In the genomic region with DNA sequence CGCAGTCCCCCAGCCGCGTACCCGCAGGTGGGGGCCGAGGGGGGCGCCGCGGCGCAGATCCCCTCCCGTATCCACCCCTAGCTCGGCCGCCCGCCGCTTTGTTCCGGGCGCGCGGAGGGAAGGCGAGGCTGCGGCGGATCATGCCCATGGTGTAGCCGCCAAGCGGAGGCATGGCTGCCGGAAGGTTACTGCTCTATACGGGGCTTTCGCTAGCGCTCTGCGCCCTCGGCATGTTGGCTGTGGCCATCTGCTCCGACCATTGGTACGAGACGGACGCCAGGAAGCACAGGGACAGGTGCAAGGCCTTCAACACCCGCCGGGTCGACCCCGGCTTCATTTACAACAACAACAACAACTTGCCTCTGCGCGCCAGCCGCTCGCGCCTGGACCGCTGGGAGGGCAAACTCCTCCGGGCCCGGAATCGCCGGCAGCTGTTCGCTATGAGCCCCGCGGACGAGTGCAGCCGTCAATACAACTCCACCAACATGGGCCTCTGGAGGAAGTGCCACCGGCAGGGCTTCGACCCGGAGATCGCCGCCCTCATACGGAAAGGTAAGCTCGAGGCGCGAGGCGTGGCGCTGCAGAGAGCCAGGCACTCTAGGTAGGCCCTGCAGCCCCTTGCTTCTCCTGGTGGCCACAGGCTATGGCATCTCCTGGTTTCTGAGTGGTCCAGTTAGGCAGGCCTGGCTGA, we compare ENCODE assay signal across 8 mouse cellular contexts. TPM values are rescaled to one million over a fixed set of nuclear protein-coding genes. Genes with fewer than 3 reads are reported as not detected.
DNase-seq lines count a peak whose midpoint lies in the region; ATAC-seq and TF ChIP-seq lines count a peak whose summit lies in the region.

Tmem178b (plus strand) TSS at position 371 of the 691 bp plus-strand sequence.

- H3K4me2 ChIP-seq in heart, embryonic 16.5 days (ENCODE audit: low read depth, low read length) = peak within 1 kb of the TSS; percentile 95
- H3K4me2 ChIP-seq in lung, postnatal 0 days (replicated peaks; ENCODE audit: low read depth, low read length) = peak within 1 kb of the TSS; percentile 75
- peak within 1 kb of the TSS; percentile 97 for H3K4me2 ChIP-seq in stomach, postnatal 0 days (replicated peaks; ENCODE audit: low read depth)

- H3K4me1 ChIP-seq in E14TG2a.4 (replicated peaks; ENCODE audit: low read depth, low read length) = peaks cover 44% of the 10 kb centered on the region
- H3K4me1 ChIP-seq in heart, embryonic 16.5 days (ENCODE audit: control insufficient read depth, insufficient read depth, low read length) = peaks cover 26% of the 10 kb centered on the region
- H3K4me1 ChIP-seq in lung, postnatal 0 days (ENCODE audit: insufficient read depth, low read depth, low read length) = peaks cover 12% of the 10 kb centered on the region; the same call in 1 of the 2 replicates
- no peaks in the 10 kb centered on the region for H3K4me1 ChIP-seq in stomach, postnatal 0 days (replicated peaks; ENCODE audit: control insufficient read depth, insufficient read depth)

- H3K9ac ChIP-seq in heart, embryonic 16.5 days (ENCODE audit: low read length) = peak within 1 kb of the TSS; percentile 34
- no peak within 1 kb of the TSS for H3K9ac ChIP-seq in lung, postnatal 0 days (replicated peaks; ENCODE audit: low read depth)
- H3K9ac ChIP-seq in stomach, postnatal 0 days (ENCODE audit: low read length) = peak within 1 kb of the TSS; percentile 23; the same call in 1 of the 2 replicates

- no peak for ATAC-seq in heart, embryonic 16.5 days (replicated peaks; ENCODE audit: extremely low read depth, insufficient read depth, low FRiP score)
- no peak for ATAC-seq in lung, postnatal 0 days
- ATAC-seq in stomach, postnatal 0 days (ENCODE audit: low FRiP score, low TSS enrichment) = peak; percentile 18; the same call in 1 of the 2 replicates

- H3K27ac ChIP-seq in heart, embryonic 16.5 days (ENCODE audit: low read length) = no peak within 1 kb of the TSS
- peak within 1 kb of the TSS; percentile 98 for H3K27ac ChIP-seq in layer of hippocampus, adult 2 months
- H3K27ac ChIP-seq in lung, postnatal 0 days (ENCODE audit: low read length) = no peak within 1 kb of the TSS
- H3K27ac ChIP-seq in stomach, postnatal 0 days (replicated peaks) = no peak within 1 kb of the TSS

- H3K36me3 ChIP-seq in E14TG2a.4 (ENCODE audit: insufficient read depth, low read length) = no peaks in the 10 kb centered on the region
- no peaks in the 10 kb centered on the region for H3K36me3 ChIP-seq in heart, embryonic 16.5 days (ENCODE audit: control insufficient read depth, insufficient read depth)
- no peaks in the 10 kb centered on the region for H3K36me3 ChIP-seq in lung, postnatal 0 days (ENCODE audit: insufficient read depth, low read length)
- no peaks in the 10 kb centered on the region for H3K36me3 ChIP-seq in stomach, postnatal 0 days (ENCODE audit: control insufficient read depth, insufficient read depth, low read length)

- no peaks in the 10 kb centered on the region for H3K9me3 ChIP-seq in E14TG2a.4 (ENCODE audit: low read length)
- no peaks in the 10 kb centered on the region for H3K9me3 ChIP-seq in heart, embryonic 16.5 days (replicated peaks; ENCODE audit: control insufficient read depth, low read length)
- no peaks in the 10 kb centered on the region for H3K9me3 ChIP-seq in lung, postnatal 0 days (ENCODE audit: low read length)
- no peaks in the 10 kb centered on the region for H3K9me3 ChIP-seq in stomach, postnatal 0 days (ENCODE audit: control insufficient read depth, low read length)

- peak within 1 kb of the TSS; percentile 84 for H3K4me3 ChIP-seq in E14TG2a.4 (replicated peaks; ENCODE audit: low read length)
- peak within 1 kb of the TSS; percentile 60 for H3K4me3 ChIP-seq in heart, embryonic 16.5 days (ENCODE audit: low read length)
- peak within 1 kb of the TSS; percentile 86 for H3K4me3 ChIP-seq in layer of hippocampus, adult 2 months
- peak within 1 kb of the TSS; percentile 40 for H3K4me3 ChIP-seq in lung, postnatal 0 days (ENCODE audit: low read depth, low read length)
- H3K4me3 ChIP-seq in stomach, postnatal 0 days (ENCODE audit: low read depth, low read length) = peak within 1 kb of the TSS; percentile 53

- under 1% methylated on average over 62 of the region's 63 CpGs for WGBS in heart, embryonic 16.5 days
- WGBS in lung, postnatal 0 days = 1% methylated on average over 57 of the region's 63 CpGs
- WGBS in stomach, postnatal 0 days = 1% methylated on average over 63 of the region's 63 CpGs

- DNase-seq in adrenal gland, adult 8-10 months = peak; percentile 10
- DNase-seq in embryo, embryonic 9.5 days (ENCODE audit: extremely low spot score) = peak; percentile 67
- DNase-seq in layer of hippocampus, adult 2 months (ENCODE audit: low spot score in 2 of 2) = peak in 1 of 2 experiments; percentile 23
- DNase-seq in lung, postnatal 0 days (ENCODE audit: low spot score) = no peak
- DNase-seq in stomach, postnatal 0 days (ENCODE audit: low spot score) = peak; percentile 19
- no peak for DNase-seq in spleen, postnatal 4 days (ENCODE audit: low spot score in 2 of 2)

- TF ChIP-seq CTCF in E14TG2a.4 (conservative IDR thresholded peaks at IDR 0.05; ENCODE audit: low read length) = no peak
- TF ChIP-seq CTCF in layer of hippocampus, adult 2 months (conservative IDR thresholded peaks at IDR 0.05) = no peak
- TF ChIP-seq CTCF in lung, postnatal 0 days (IDR thresholded peaks at IDR 0.05) = no peak
- no peak for TF ChIP-seq CTCF in stomach, postnatal 0 days (IDR thresholded peaks at IDR 0.05; ENCODE audit: low read depth)

- no peak for TF ChIP-seq EP300 in lung, postnatal 0 days (IDR thresholded peaks at IDR 0.05)
- no peak for TF ChIP-seq EP300 in stomach, postnatal 0 days (optimal IDR thresholded peaks at IDR 0.05)

- H3K27me3 ChIP-seq in E14TG2a.4 (ENCODE audit: insufficient read depth, low read length) = peaks cover 71% of the 10 kb centered on the region
- peaks cover 65% of the 10 kb centered on the region for H3K27me3 ChIP-seq in heart, embryonic 16.5 days (ENCODE audit: control insufficient read depth, insufficient read depth, low read length)
- peaks cover 37% of the 10 kb centered on the region for H3K27me3 ChIP-seq in lung, postnatal 0 days (replicated peaks; ENCODE audit: insufficient read depth, low read length)
- peaks cover 6% of the 10 kb centered on the region; the same call in 1 of the 2 replicates for H3K27me3 ChIP-seq in stomach, postnatal 0 days (ENCODE audit: control insufficient read depth, insufficient read depth, low read length)

RNA-seq across cellular contexts. Expression of gene Tmem178b, which starts in this region (rescaled TPM):
- total RNA-seq in adrenal gland, adult 8-10 months (2022) = 10 to 100 TPM; 19.2 to 38.5 (median 24.0) TPM
- 0.24 TPM in 1 of 2 replicates, not detected in the other for polyA plus RNA-seq in heart, embryonic 16.5 days (2015; fragmentation: Nextera tagmentation; extraction: Ambion mirVana)
- 100 to 1,000 TPM; 169 to 170 TPM for total RNA-seq in layer of hippocampus, adult 2 months (2021)
- 0.10 and 0.24 TPM in 2 replicates for polyA plus RNA-seq in lung, postnatal 0 days (2015; fragmentation: Nextera tagmentation; extraction: Ambion mirVana)
- 0.67 and 0.71 TPM in 2 replicates for polyA plus RNA-seq in stomach, postnatal 0 days (2015; fragmentation: Nextera tagmentation; extraction: Ambion mirVana)

Comparison
In these comparisons a context has a peak if more than half of its experiments do, and no peak if none do; other contexts are left out.
1. RNA of gene Tmem178b (total RNA-seq): 169 to 170 TPM in layer of hippocampus, adult 2 months; 19.2 to 38.5 TPM in adrenal gland, adult 8-10 months; every median in the first group is over 4 times any median in the second.
2. Peak in DNase-seq, ATAC-seq, H3K4me3 ChIP-seq, H3K9ac ChIP-seq and H3K4me2 ChIP-seq in stomach, postnatal 0 days; RNA of the gene not detected or under 1 TPM.
3. DNase-seq: peak in adrenal gland, adult 8-10 months (single experiment) and embryo, embryonic 9.5 days (single experiment); none in lung, postnatal 0 days (single experiment) and spleen, postnatal 4 days (0 of 2).
4. Peak in every context shown above with its lines, with median percentiles within 50 percentile points of each other: H3K4me3 ChIP-seq and H3K4me2 ChIP-seq.